Mouse (Mus musculus): ENCODE results near the gene Kremen2. TPM values are rescaled to one million over a fixed set of nuclear protein-coding genes. Genes with fewer than 3 reads are reported as not detected.

Gene Kremen2
- polyA plus RNA-seq, 1 experiment from 2014 or later: 0.37 TPM

- H3K27me3 ChIP-seq: peaks cover 2% of the 10 kb centered on the region; the same call in 1 of the 2 replicates
- 71% methylated on average over 4 of the region's 4 CpGs for WGBS
- no peaks in the 10 kb centered on the region for H3K9me3 ChIP-seq (replicated peaks)
- H3K27ac ChIP-seq: no peak overlapping the region
- peak overlapping the region; percentile 90 for H3K4me2 ChIP-seq
- H3K9ac ChIP-seq: peak overlapping the region; percentile 81
- H3K4me1 ChIP-seq: peaks cover 15% of the 10 kb centered on the region
- no peaks in the 10 kb centered on the region for H3K36me3 ChIP-seq (ENCODE audit: poor library complexity, severe bottlenecking)
- ATAC-seq: no peak
- H3K4me3 ChIP-seq: peak overlapping the region; percentile 89
These were observed 20.2 kb downstream of the Kremen2 start for GRCm38 (mm10) chr17:23725477-23725876.

- H3K4me3 ChIP-seq: no peak within 1 kb of the TSS
- H3K4me1 ChIP-seq: peaks cover 15% of the 10 kb centered on the region
- peaks cover 3% of the 10 kb centered on the region; the same call in 1 of the 2 replicates for H3K27me3 ChIP-seq
- WGBS: 69% methylated on average over 7 of the region's 7 CpGs
- H3K9ac ChIP-seq: peak within 1 kb of the TSS; percentile 12; the same call in 1 of the 2 replicates
- H3K4me2 ChIP-seq: no peak within 1 kb of the TSS
- ATAC-seq: no peak
- no peaks in the 10 kb centered on the region for H3K9me3 ChIP-seq (replicated peaks)
- no peaks in the 10 kb centered on the region for H3K36me3 ChIP-seq (ENCODE audit: poor library complexity, severe bottlenecking)
- H3K27ac ChIP-seq: no peak within 1 kb of the TSS
These were observed 23.1 kb downstream of the Kremen2 start, which contains the start of gene 1520401A03Rik for GRCm38 (mm10) chr17:23722376-23723125. 1520401A03Rik (minus strand) TSS chr17:23722783.

GRCm38 (mm10) chr17:23721886-23722285 is 23.7 kb downstream of the Kremen2 start:
- 82% methylated on average over 2 of the region's 2 CpGs for WGBS
- 0 out of 2 replicates have a peak overlapping the region, but pooled peaks have one; percentile 12 for H3K9ac ChIP-seq
- H3K27me3 ChIP-seq: peaks cover 3% of the 10 kb centered on the region; the same call in 1 of the 2 replicates
- H3K4me3 ChIP-seq: no peak overlapping the region
- H3K36me3 ChIP-seq (ENCODE audit: poor library complexity, severe bottlenecking): no peaks in the 10 kb centered on the region
- no peak overlapping the region for H3K4me2 ChIP-seq
- H3K9me3 ChIP-seq (replicated peaks): no peaks in the 10 kb centered on the region
- peaks cover 8% of the 10 kb centered on the region; the same call in 1 of the 2 replicates for H3K4me1 ChIP-seq
- H3K27ac ChIP-seq: no peak overlapping the region
- no peak for ATAC-seq

GRCm38 (mm10) chr17:23719455-23719854 is 26.2 kb downstream of the Kremen2 start:
- WGBS: 20% methylated on average over 1 of the region's 1 CpGs
- Histone ChIP-seq H3K27me3 (peaks cover 3% of the 10 kb centered on the region; the same call in 1 of the 2 replicates), H3K27ac (no peak overlapping the region), H3K4me3 (no peak overlapping the region), H3K36me3 (ENCODE audit: poor library complexity, severe bottlenecking) (no peaks in the 10 kb centered on the region), H3K4me1 (no peaks in the 10 kb centered on the region), H3K4me2 (no peak overlapping the region), H3K9ac (no peak overlapping the region), H3K9me3 (replicated peaks) (no peaks in the 10 kb centered on the region)
- no peak for ATAC-seq

- WGBS: 56% methylated on average over 2 of the region's 2 CpGs
- Histone ChIP-seq H3K36me3 (ENCODE audit: poor library complexity, severe bottlenecking) (no peaks in the 10 kb centered on the region), H3K9me3 (replicated peaks) (no peaks in the 10 kb centered on the region), H3K4me1 (no peaks in the 10 kb centered on the region), H3K9ac (no peak overlapping the region), H3K27me3 (peaks cover 3% of the 10 kb centered on the region; the same call in 1 of the 2 replicates), H3K4me2 (no peak overlapping the region), H3K4me3 (no peak overlapping the region), H3K27ac (no peak overlapping the region)
- ATAC-seq: no peak
These were observed 28.6 kb downstream of the Kremen2 start for GRCm38 (mm10) chr17:23717003-23717402.

- Histone ChIP-seq H3K27me3 (peaks cover 22% of the 10 kb centered on the region; the same call in 1 of the 2 replicates), H3K9ac (no peak overlapping the region), H3K4me2 (no peak overlapping the region), H3K9me3 (replicated peaks) (no peaks in the 10 kb centered on the region), H3K27ac (no peak overlapping the region), H3K4me3 (no peak overlapping the region), H3K36me3 (ENCODE audit: poor library complexity, severe bottlenecking) (no peaks in the 10 kb centered on the region), H3K4me1 (no peaks in the 10 kb centered on the region)
- WGBS: 0% methylated on average over 3 of the region's 3 CpGs
- ATAC-seq: peak; percentile 51; the same call in 1 of the 2 replicates
These were observed 39.4 kb downstream of the Kremen2 start for GRCm38 (mm10) chr17:23706212-23706611.

- H3K36me3 ChIP-seq (ENCODE audit: poor library complexity, severe bottlenecking): no peaks in the 10 kb centered on the region
- no peaks in the 10 kb centered on the region for H3K9me3 ChIP-seq (replicated peaks)
- H3K27me3 ChIP-seq: peaks cover 28% of the 10 kb centered on the region
- H3K4me3 ChIP-seq: no peak overlapping the region
- ATAC-seq: 0 out of 2 replicates have a peak, but pooled peaks have one; percentile 16
- no peak overlapping the region for H3K9ac ChIP-seq
- 78% methylated on average over 7 of the region's 7 CpGs for WGBS
- H3K4me2 ChIP-seq: no peak overlapping the region
- no peaks in the 10 kb centered on the region for H3K4me1 ChIP-seq
- H3K27ac ChIP-seq: no peak overlapping the region
These were observed 40.0 kb downstream of the Kremen2 start for GRCm38 (mm10) chr17:23705525-23706104.

- H3K4me3 ChIP-seq: no peak overlapping the region
- no peak overlapping the region for H3K27ac ChIP-seq
- no peaks in the 10 kb centered on the region for H3K9me3 ChIP-seq (replicated peaks)
- H3K9ac ChIP-seq: no peak overlapping the region
- ATAC-seq: no peak
- WGBS: 60% methylated on average over 7 of the region's 7 CpGs
- H3K27me3 ChIP-seq: peaks cover 36% of the 10 kb centered on the region
- no peak overlapping the region for H3K4me2 ChIP-seq
- H3K4me1 ChIP-seq: no peaks in the 10 kb centered on the region
- H3K36me3 ChIP-seq (ENCODE audit: poor library complexity, severe bottlenecking): no peaks in the 10 kb centered on the region
These were observed 40.9 kb downstream of the Kremen2 start for GRCm38 (mm10) chr17:23704741-23705140.

GRCm38 (mm10) chr17:23703301-23703700 is 42.3 kb downstream of the Kremen2 start:
- no peaks in the 10 kb centered on the region for H3K9me3 ChIP-seq (replicated peaks)
- H3K4me2 ChIP-seq: no peak overlapping the region
- ATAC-seq: no peak
- H3K4me1 ChIP-seq: peaks cover 6% of the 10 kb centered on the region
- no peaks in the 10 kb centered on the region for H3K36me3 ChIP-seq (ENCODE audit: poor library complexity, severe bottlenecking)
- no peak overlapping the region for H3K27ac ChIP-seq
- H3K9ac ChIP-seq: no peak overlapping the region
- peaks cover 51% of the 10 kb centered on the region for H3K27me3 ChIP-seq
- 83% methylated on average over 9 of the region's 9 CpGs for WGBS
- H3K4me3 ChIP-seq: no peak overlapping the region

GRCm38 (mm10) chr17:23700079-23700478 is 45.6 kb downstream of the Kremen2 start:
- Histone ChIP-seq H3K9me3 (replicated peaks) (no peaks in the 10 kb centered on the region), H3K4me2 (peak overlapping the region; percentile 100), H3K36me3 (ENCODE audit: poor library complexity, severe bottlenecking) (no peaks in the 10 kb centered on the region), H3K4me1 (peaks cover 6% of the 10 kb centered on the region), H3K4me3 (peak overlapping the region; percentile 73), H3K9ac (peak overlapping the region; percentile 71), H3K27ac (no peak overlapping the region), H3K27me3 (peaks cover 58% of the 10 kb centered on the region)
- 1% methylated on average over 28 of the region's 28 CpGs for WGBS
- peak; percentile 98 for ATAC-seq

- Histone ChIP-seq H3K9me3 (replicated peaks) (no peaks in the 10 kb centered on the region), H3K27me3 (peaks cover 58% of the 10 kb centered on the region), H3K9ac (peak overlapping the region; percentile 71), H3K4me1 (peaks cover 6% of the 10 kb centered on the region), H3K4me3 (peak overlapping the region; percentile 73), H3K27ac (no peak overlapping the region), H3K4me2 (peak overlapping the region; percentile 100), H3K36me3 (ENCODE audit: poor library complexity, severe bottlenecking) (no peaks in the 10 kb centered on the region)
- WGBS: under 1% methylated on average over 82 of the region's 101 CpGs
- peak; percentile 76 for ATAC-seq
These were observed 46.2 kb downstream of the Kremen2 start for GRCm38 (mm10) chr17:23699131-23700077.

All from forebrain, embryonic 13.5 days (tissue).